Mouse (Mus musculus): ENCODE measurements around the gene Kcnn1. TPM values are rescaled to one million over a fixed set of nuclear protein-coding genes. Genes with fewer than 3 reads are reported as not detected.

Kcnn1 gene
- total RNA-seq, 2 experiments from 2014 or later, result 3.7 to 3.8 TPM

GRCm38 (mm10) chr8:70866566-70866965, 3.5 kb upstream of the Kcnn1 start:
- no peak for DNase-seq

- no peak for DNase-seq
These were observed 3.0 kb upstream of the Kcnn1 start for GRCm38 (mm10) chr8:70866001-70866520.

- DNase-seq, result peak; percentile 97
These were observed 2.4 kb upstream of the Kcnn1 start for GRCm38 (mm10) chr8:70865350-70866000.

GRCm38 (mm10) chr8:70864712-70865221, 1.7 kb upstream of the Kcnn1 start:
- no peak for DNase-seq

- DNase-seq, result no peak
These were observed 1.1 kb upstream of the Kcnn1 start for GRCm38 (mm10) chr8:70863956-70864711.

- DNase-seq, result no peak
These were observed 5.5 kb downstream of the Kcnn1 start for GRCm38 (mm10) chr8:70857516-70857915.

GRCm38 (mm10) chr8:70856541-70857197, 6.4 kb downstream of the Kcnn1 start:
- DNase-seq, result peak; percentile 71

GRCm38 (mm10) chr8:70856028-70856427, 7.0 kb downstream of the Kcnn1 start:
- no peak for DNase-seq

- DNase-seq, result no peak
These were observed 9.2 kb downstream of the Kcnn1 start for GRCm38 (mm10) chr8:70853863-70854262.

- DNase-seq, result no peak
These were observed 10.3 kb downstream of the Kcnn1 start for GRCm38 (mm10) chr8:70852595-70853231.

- DNase-seq, result no peak
These were observed 11.2 kb downstream of the Kcnn1 start for GRCm38 (mm10) chr8:70851837-70852236.

GRCm38 (mm10) chr8:70850947-70851346, 12.1 kb downstream of the Kcnn1 start:
- DNase-seq, result no peak

- DNase-seq, result no peak
These were observed 12.8 kb downstream of the Kcnn1 start for GRCm38 (mm10) chr8:70850132-70850845.

GRCm38 (mm10) chr8:70849333-70849990, 13.6 kb downstream of the Kcnn1 start:
- DNase-seq, result no peak

- no peak for DNase-seq
These were observed 16.5 kb downstream of the Kcnn1 start for GRCm38 (mm10) chr8:70846371-70847154.

- DNase-seq, result no peak
These were observed 17.9 kb downstream of the Kcnn1 start for GRCm38 (mm10) chr8:70845108-70845507.

GRCm38 (mm10) chr8:70844523-70844922, 18.5 kb downstream of the Kcnn1 start:
- DNase-seq, result peak; percentile 97

GRCm38 (mm10) chr8:70843941-70844340, 19.1 kb downstream of the Kcnn1 start:
- DNase-seq, result no peak

- no peak for DNase-seq
These were observed 19.8 kb downstream of the Kcnn1 start for GRCm38 (mm10) chr8:70843214-70843773.

GRCm38 (mm10) chr8:70842484-70842883, 20.6 kb downstream of the Kcnn1 start:
- no peak for DNase-seq

Measured in gastrocnemius, postnatal 10 days (tissue).